Mouse (Mus musculus) mouse trophoblast stem cell (cell line): ENCODE measurements around the gene Elovl1.

Experiments
- in situ Hi-C, 2 experiments: fragments of 300-500 bp; cut with MseI, MboI; formaldehyde crosslinking; loops; 2 replicates in 1 of 2; 3 replicates in 1 of 2; pipeline ENCODE4 v1.15.1; 2025

The Elovl1 gene

DNA sequence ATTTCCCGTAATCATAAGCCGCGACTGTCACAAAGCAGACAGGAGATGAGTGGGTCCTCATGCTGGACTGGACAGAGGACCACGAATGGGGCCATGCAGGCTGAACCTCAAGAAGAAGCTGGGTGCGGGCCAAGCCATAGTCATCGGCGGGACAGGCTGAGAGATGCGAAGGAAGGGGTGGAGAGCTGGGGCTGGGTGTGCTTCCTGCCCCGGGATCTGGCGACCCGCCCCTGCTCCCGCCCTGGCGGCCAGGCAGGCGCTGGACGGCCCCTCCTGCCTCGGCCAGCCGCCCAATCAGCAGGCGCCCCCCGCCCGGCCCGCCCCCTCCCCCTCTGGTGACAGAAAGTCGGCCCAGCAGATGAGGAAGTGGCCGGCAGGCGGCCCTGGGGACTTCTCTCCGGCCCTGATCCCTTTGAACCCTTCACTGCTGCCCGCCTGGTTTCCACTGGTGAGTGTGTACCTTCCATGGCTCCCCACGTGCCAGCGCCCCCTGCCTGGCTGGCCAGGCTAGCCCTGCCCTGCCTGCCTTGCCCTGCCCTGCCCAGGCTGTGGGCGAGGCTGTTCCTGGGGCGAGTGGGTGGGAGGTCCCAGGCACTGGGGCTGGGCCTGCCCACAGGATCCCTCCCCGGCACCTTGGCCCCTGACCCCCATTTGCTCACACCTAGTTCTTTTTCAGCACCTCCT lies at the start of gene Elovl1:
Gene Elovl1, plus strand, starts transcription at position 326 of the 684 bp plus-strand sequence.
- in situ Hi-C loops: no loop called here

DNA sequence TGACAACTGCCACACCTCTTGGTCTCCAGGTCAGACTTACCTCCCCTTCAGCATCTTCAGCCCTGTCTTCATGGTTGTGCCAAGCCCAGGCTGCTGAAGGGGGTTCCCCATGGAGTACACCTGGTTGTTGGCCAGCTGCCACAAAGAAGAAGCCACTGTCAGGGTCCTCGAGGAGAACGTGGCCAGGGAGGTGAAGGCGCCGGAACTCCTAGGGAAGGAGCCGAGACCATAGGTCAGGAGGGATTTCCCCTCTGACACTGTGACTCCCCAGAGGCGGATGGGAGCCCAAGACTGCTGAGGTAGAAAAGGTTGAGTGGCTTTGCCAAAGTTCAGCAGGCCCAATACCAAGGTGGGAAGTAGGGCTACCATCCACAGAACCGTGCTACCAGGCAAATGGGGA lies 44.6 kb upstream of the Elovl1 start:
- in situ Hi-C loops: no loop called here

DNA sequence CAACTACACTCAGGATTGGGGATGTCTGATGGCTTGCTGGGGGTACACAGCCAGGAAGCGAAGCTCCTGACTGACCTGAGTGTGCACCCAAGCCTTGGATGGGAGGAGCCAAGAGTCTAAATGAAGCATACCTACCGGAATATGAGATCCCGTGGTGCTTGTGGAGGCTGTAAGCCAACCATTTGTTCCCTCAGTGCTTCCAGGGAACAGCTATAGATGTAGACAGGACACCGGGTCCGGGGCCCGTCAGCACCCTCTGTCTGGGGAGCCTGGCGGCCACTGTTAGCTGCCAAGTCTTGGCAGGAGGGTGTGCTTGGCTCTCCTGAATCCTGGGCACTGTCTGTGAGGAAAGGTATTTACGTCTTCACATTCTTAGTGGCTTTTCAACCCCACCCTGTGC lies 40.6 kb upstream of the Elovl1 start:
- in situ Hi-C loops: no loop called here

DNA sequence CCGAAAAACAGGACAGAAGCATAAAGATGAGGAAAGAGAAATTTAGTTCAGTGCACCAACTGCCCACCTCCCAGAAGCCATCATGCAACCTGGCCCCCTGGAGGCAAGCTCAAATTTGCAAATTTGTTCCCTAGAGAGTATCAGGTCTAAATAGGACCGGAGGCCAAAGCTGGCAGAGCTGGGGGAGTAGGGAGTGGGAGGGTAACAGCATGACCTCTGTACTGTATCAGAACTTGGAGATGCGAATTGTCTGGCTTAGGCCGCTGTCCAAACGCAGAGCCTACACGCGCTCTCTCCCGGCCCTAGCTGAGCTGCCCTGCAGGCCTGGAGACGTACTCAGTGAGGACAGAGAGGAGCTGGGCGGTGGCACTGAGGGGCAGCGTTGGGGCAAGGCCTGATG lies 37.7 kb upstream of the Elovl1 start:
- in situ Hi-C loops: no loop called here

DNA sequence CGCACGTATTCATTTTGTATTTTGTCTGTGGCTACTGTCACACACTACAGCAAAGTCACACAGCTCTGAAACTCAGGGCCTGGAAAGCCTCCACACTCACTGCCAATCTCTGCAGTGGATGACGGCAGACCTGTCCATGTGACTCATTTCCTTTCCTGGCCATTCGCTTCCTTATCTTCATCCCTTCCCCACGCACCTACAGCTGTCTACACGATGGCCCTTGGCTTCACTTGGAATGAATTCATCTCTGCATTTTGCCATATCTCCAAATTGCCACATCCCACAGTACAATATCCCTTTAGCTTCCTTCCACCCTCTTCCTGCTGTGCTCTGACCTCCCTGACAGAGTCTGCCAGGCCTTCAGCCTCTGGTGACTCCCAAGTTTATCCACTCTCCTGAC lies 33.4 kb upstream of the Elovl1 start:
- in situ Hi-C loops: no loop called here

DNA sequence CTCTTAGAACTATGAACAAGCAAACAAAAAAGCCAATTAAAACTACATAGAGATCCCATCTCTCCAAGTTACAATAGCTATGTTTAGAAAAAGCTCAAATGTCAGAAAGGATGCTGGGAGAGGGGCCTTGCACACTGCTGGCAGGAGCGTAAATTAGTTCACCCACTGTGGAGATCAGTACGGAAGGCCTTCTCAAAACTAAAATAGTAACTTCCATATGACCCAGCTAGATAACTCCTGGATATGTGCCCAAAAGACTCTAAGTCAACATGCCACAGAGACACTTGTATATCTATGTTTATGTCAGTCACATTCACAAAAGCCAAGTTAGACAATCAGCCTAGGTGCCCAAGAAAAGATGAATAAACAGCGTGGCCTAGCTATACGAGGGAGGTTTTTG lies 32.6 kb upstream of the Elovl1 start:
- in situ Hi-C loops: no loop called here

DNA sequence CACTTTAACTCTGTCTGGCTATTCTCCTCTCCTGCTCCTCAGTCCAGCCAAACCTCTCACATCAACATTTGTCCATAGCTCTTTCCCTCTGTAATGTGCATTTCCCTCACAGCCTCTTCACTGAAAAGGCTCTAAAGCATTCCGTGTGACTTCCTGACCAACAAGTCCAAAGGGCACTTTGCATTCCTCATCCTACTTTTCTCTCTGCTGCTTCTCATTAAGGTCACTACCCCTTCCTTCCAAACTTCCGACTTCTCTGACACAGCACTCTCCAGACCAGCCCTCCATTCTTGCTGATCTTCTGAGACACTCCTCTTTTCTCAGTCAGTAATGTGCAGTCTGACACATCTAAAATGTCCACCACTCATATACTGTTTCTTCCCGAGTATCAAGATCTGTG lies 31.5 kb upstream of the Elovl1 start:
- in situ Hi-C loops: no loop called here

DNA sequence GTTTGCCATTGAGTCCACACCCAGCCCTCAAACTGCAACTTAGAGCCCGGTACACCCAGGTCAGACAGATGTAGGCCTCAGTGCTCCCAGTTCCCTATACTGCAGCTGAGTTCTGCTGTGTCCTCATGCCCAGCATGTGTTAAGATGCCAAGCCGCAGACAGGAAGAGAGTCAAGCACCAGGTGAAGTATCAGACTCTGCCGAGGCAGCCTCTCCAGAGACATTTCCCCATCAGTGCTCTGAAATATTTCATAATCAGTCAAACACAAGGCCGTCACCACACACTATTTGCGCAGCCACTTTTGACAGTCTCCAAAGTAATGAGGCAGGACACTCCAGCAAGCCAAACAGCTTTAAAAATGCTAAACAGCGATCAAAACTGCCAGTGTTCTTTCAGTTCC lies 29.5 kb upstream of the Elovl1 start:
- in situ Hi-C loops: no loop called here

DNA sequence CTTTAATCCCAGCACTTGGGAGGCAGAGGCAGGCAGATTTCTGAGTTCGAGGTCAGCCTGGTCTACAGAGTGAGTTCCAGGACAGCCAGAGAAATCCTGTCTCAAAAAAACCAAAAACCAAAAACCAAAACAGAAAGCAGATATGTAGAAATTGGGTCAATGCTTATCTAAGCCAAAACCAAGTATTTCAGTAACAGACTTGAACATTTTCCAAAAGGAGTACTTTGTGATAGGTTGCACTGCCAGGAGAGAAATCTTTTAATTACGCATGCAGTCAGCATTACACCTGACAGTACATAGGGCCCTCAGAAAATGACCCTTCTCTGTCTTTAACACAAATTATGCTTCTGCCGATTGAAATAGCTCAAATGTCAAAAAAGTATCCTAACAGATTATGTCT lies 26.5 kb upstream of the Elovl1 start:
- in situ Hi-C loops: no loop called here

DNA sequence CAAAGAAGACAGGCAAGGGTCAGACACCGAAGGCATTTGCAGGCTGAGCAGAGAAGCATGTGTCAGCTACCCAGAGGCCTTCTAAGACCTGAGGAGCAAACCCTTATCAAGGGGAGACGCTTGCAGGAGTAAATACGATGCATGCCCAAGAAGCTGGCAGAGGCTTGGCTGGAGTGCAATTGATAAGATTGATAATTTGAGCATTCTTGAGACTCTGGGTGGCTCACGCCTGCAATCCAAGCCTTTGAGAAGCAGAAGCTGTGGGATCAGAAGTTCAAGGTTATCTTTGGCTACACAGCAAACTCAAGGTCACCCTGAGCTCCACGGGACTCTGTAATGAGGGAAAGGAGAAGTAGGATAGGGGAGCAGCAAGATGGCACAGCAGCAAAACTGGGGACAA lies 26.0 kb upstream of the Elovl1 start:
- in situ Hi-C loops: no loop called here

DNA sequence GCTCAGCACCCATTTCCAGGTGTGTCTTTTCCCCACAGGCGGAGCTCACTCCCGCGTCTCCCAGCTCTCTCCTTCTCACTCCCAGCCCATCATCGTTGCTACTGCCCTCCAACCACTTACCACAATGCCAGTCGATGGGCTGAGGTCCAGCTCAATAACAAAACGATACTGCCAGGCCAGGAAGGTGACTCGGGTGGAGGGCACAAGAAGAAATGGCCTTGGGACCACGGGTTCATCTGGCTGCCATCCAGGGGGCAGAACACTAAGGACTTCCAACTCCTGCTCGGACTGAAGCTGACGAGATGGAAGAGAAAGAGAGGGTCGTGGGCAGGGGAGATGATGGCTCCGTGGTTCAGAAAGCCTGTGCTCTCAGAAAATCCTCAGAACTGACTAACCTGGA lies 25.2 kb upstream of the Elovl1 start:
- in situ Hi-C loops: no loop called here

DNA sequence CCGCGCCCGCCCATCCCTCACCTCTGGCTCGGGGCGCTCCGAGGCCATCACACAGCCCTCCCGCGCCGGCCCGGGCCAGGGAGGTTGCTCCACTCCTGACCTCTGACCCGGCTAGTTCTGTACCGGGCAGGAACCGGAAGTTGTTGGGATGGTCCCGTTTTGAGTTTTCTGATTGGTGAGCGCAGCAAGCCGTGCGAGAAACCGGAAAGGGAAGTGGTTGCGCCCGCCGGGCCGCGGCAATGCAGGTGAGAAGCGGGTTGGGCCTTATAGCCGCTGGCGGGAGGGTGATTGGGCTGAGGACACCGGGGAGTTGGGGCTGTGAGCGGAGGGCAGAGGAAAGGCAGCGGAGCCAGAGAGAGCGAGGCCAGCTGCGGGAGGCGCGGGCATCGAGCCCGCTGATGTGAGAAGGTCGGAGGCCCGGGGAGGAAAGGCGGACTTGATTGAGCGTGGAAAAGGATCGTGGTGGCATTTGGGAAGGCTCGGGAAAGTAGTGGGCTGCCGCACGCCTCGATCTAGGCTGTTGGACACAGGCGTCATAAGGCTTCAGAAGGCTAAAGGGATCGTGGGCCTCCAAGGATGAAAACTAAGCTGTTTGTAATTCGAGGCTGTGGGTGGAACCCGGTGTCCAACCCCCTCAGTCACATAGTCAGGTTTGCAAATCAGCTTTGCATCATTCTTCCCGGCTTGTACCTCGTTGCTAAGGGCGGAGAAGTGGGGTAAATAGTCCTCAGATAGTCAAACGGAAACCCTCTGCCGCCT lies 18.6 kb upstream of the Elovl1 start, which contains the start of the genes Szt2 and Med8:
Gene Szt2, minus strand, starts transcription at position 132 of the 759 bp plus-strand sequence.
Gene Med8, plus strand, starts transcription at position 196 of the 759 bp plus-strand sequence.
- in situ Hi-C loops: no loop called here

DNA sequence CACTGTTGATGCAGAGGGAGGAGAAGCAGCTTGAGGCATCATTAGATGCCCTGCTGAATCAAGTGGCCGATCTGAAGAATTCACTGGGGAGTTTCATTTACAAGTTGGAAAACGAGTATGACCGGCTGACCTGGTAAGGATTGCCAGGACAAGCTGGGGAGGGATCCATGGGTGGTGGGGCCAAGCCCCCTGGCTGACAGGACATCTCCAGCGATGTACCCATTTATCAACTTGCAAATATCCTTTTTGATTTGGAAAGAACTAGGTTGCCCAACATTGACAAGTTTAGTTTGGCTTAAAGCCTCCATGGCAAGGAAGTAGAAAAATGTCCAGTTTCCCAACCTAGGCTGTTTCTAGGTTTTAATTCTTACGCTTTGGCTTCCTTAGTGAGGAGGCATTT lies 17.0 kb upstream of the Elovl1 start:
- in situ Hi-C loops: no loop called here

DNA sequence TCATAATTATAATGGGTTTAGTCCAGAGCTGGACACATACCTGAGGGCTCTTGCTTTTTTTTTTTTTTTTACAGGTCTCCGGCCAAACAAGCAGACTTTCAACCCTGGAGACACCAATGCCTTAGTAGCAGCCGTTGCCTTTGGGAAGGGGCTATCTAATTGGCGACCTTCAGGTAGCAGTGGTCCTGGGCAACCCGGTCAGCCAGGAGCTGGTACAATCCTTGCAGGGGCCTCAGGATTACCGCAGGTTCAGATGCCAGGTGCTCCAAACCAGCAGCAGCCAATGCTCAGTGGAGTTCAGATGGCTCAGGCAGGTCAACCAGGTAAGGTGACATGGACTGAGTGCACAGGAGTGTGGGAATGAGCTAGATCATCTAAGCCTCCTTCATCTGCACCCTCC lies 14.3 kb upstream of the Elovl1 start:
- in situ Hi-C loops: no loop called here

DNA sequence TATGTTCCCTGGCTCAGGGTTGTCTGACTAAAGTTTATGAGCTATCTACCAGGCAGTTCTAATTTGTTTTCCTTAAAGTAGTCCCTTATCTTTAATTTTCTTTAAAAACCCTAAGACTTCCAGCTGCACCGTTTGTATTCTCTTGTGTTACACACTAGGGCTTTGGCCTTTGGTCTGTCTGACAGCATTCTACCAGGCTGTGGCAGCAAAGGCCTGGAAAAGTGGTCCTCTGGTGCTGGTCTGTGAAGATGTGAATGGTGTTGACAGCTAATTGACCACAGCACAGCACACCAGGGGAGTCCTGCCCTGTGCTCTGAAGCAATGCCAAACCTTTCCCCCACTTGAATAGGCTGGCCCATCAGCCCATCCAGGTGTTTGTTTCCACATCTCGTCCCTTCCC lies 12.1 kb upstream of the Elovl1 start:
- in situ Hi-C loops: no loop called here

DNA sequence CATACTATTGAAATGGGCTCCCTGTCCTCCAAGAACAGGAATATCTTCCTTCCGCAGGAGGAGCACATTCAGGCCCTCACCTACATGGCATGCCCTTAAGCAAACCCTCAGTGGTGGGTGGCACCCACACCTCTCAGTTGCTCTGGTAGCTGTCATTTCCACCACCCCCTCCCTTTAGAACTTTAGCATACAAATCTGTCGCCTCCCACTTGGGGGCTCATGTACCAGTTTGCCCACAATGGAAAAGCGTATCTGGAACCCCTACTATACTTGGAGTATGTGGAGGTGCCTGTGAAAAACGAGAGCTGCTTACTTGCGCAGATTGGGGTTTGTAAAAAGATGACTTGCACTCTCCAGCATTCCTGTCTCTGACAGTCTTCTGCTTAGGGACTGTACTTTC lies 11.6 kb upstream of the Elovl1 start:
- in situ Hi-C loops: no loop called here

DNA sequence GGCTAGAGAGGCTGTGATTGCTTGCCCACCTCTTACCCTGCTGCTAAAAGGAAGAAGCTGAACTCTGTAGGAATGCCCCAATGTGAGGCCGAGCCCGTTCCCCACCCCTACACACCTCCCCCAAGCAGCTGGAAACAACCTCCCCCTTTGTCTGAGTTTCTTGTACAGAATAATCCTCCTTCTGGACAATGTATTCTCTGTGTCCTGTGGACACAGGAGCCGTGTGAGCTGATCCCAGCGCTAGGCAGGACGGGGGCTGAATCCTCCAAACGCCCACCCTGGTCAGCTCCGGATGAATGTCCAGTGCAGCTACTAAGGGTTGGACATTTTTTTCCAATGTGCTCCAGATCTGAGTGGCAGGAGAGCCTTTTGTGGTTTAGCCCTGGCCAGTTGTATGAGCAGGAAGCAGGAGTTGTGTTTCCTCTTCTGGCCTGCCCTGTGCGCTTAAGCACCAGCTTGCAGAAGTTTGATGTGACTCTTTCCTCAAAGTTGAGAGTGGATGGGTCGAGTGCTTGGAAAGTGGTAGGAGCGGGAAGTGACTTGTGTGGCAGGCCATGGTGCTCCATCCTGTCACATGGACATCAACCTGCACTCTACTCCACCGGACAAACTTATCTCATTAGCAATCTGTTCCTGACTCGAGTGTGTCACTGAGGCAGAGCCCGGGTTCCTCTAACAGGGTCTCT lies 10.6 kb upstream of the Elovl1 start:
- in situ Hi-C loops: no loop called here

DNA sequence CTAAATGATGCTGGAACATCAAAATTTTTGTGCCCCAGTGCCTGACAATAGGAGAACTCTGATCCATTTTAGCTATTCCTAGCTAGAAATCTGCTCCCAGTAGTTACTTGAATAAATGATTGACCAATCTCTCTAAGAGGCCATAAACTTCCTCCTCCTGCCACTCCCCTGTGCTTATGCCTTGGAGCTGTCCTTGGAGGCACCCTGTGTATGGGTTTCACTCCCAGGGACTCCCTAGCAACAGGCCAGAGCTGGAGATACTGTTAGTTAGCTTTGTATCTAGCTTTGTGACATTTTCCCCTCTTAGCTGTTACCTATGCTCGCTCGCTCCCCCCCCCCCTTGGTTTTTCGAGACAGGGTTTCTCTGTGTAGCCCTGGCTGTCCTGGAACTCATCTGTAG lies 6.5 kb upstream of the Elovl1 start:
- in situ Hi-C loops: no loop called here

DNA sequence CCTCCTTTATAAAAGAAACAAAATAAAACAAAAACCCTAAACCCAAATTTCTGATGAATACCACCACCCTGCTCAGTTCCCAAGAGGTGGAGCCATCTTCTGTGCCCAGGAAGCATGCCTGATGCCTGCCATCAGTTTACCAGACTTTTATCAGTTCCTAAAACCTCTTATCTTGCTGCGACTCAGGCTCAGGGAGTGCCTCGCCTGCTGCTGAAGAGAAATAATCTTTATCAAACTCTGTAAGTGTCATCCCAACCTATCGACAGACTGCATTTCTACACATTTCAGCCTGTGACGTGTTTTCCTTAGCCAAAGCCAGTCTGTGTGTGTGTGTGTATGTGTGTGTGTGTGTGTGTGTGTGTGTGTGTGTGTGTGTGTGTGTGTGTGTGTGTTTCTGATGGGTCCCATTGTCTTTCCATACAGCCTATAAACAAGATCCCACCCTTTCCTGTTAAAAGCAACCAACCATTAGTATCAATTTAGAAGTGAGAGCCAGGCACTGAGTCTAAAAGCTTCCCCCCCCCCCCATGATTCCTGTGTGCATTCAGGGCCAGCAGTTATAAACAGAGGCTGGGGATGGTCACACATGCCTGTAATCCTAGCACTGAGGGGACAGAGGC lies 3.2 kb upstream of the Elovl1 start:
- in situ Hi-C loops: no loop called here

DNA sequence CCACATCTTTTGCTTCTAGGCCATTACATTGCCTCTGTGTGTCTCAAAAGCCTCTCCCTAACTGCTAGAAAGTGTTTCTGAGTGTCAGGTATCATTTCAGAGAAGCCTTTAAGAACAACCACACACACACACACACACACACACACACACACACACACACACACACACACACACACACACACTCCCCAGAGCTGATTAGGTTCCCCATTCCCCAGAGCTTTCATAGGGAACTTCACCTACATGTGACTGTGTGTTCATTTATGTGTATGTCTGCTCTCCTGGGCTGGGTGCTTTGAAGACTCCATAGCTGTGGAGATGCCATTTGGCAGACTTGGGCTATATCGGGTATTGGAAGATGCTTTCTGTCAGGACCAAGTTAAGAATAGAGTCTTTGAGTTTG lies 2.5 kb upstream of the Elovl1 start:
- in situ Hi-C loops: no loop called here

DNA sequence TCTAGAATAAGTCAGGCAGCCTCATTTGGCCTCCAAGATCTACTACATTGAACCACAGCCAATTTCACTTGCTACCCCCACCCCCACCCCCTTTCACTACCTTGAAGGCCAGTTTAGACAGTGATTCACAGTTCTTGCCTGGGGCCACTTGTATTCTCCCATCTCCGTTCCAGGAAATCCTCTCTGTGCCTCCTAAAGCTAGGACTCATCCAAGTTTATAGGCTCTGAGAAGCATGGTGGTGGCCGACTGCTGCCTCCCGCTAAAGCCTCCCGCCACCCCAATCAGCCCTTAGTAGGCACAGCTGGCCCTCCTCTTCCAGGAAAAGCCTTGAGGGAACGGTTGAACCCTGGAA lies 502 bp upstream of the Elovl1 start:
- in situ Hi-C loops: no loop called here

DNA sequence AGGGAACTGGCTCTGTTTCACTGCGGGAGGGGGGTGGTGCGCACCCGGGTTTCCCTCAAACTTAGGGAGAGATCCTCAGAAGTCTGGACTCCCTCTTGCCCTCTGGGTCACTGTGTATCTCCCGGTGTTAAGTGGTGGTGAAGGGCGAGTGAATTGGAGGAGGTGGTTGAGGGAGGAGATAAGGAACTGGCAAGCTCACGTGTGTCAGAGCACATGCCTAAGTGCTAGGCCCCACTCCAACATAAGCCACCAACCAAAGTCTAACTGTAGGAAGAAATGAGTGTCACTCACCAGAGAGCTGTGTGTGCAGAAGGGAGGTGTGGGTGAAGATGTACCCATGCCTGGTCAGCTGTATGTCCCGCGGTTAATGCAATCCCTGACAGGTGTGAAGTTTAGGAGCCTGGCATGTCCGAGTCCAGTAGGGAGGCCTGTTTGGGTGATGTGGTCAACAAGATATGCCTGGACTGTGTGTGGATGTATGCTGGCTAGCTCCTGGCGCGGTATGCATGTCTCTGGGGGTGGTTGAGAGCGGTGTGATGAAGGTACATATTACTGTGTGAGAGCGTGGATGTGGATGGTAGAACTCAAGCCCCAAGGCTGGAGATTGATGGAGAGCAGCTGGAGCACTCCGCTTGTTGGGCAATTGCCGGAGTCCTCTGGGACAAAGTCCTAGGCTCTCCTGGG lies 780 bp downstream of the Elovl1 start:
- in situ Hi-C loops: no loop called here
